Mouse (Mus musculus) hindlimb bud, embryonic 11.5 days (tissue): ENCODE data around the gene Slc35g3.

ENCODE experiments used
- DNase-seq: peaks from one replicate; pipeline ENCODE4 v3.0.0-alpha.2; 2012; ENCODE audit warnings: low read depth, low spot score; ENCODE audit errors: extremely low spot score

Slc35g3 gene

DNA sequence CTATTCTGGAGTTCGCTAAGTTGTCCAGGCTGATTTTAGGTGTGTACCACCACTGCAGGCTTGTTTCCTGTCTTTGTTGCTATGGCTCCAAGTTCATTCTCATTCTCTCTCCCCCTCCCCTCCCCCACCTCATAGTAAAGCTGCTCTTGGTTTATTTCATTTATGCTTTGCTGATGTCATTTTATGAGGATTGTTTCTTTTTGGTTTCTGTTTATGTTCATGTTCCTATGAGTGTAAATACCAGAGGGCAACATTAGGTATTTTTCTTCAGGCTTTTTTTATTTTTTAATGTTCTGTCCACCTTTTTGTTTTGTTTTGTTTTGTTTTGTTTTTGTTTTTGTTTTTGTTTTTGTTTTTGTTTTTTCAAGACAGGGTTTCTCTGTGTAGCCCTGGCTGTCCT, at the start of gene Slc35g3:
Slc35g3 (minus strand) TSS at position 101 of the 400 bp plus-strand sequence.
- no peak for DNase-seq

DNA sequence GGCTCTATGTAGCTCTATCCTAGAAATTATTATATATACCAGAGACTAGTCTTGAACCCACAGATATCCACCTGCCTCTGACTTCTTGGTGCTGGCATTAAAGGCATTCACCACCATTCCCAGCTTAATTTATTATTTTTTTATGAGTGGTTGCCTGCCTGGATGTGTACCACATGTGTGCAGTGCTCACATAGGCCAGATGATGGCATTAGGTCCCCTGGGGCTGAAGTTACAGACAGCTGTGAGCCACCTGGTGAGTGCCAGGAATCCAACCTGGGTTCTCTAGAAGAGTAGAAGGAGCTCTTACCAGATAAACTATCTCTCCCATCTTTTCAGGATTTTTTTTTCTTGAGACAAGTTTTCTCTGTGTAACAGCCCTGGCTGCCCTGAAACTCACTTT, 48.5 kb upstream of the Slc35g3 start:
- DNase-seq, result no peak

DNA sequence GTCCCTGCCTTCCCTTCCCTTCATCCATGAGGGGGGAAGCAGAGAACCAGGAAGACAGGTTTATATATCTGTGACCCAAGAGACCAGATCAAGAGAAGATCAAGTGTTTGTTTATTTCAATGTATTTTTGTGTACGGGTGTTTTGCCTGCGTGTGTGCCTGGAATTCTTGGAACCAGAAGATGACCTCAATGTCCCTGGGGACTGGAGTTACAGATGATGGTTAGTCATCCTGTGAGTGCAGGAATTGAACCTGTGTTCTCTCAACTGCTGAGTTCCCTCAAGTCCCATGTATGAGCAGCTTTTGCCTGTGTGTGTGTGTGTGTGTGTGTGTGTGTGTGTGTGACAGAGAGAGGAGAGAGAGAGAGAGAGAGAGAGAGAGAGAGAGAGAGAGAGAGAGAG, 45.9 kb upstream of the Slc35g3 start:
- no peak for DNase-seq

DNA sequence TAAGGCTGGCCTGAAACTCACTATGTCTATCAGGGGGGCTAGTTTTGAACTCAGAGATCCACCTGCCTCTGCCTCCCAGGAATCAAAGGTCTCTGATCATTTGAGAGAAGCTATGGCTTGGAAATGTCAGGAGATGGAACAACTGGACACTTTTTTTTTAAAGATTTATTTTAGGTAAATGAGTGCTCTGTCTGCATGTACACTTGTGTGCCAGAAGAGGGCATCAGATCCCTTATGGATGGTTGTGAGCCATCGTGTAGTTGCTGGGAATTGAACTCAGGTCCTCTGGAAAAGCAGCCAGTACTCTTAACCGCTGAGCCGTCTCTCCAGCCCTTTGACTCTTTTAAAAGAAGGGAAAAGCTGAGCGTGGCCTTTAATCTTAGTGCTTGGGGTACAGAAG, 44.6 kb upstream of the Slc35g3 start:
- DNase-seq, result no peak

DNA sequence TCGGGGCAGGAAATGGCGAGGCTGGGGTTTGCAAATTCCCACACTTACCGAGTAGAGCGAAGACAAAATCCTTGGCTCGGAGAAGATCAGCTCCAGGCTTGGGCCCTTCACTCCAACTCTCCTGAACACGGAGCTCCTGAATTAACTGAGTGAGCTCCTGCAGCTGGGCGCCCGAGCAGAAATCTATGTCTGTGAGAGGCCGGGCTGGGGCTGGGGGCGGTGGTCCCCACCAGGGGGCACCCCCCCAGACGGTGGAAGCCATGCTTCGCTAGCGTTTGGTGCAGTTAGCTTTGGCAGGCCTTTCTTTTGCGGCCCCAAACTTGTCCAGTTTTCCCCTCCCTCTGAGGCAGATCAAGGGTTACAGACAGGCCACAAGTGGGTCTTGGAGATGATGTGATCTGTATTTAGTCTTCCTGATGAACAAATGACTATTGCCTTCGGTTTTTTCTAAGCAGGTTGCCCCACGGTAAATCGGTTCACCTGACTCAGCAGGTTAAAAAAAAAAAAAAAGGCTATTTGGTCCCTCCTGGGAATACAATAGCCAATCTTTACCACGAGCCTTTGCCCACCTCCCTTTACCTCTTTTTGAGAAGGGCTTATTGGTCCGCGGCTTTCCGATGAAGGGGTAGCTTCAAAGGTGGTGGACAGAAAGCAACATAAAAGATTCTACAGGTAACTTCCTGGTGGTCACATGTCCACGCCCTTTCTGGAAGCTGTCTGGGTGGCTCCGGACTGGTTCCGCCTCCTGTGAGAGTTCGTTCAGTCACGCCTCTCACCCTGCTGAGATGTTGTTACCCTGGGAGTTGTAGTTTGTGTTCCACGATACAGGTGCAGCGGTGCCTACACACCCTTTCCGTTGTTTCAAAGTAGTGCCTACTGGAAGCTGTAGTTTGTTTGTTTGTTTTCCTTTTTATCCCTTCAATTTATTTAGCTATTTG, 43.5 kb upstream of the Slc35g3 start, which contains the start of gene Tmem102:
Tmem102 (minus strand) TSS at position 653 of the 938 bp plus-strand sequence.
- no peak for DNase-seq

DNA sequence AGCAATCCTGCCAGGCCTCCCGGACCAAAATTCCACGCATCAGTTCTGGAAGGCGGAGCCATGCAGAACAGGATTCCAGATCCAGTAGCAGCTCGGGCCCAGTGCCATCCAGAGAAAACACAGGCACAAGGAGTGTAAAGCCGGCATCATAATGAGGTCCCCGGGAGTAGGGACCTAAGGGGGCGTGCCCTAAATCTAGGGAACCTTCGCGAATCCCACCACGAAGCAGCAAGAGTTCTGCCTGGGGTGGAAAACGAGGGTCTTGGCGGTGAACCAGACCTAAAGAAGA, 42.8 kb upstream of the Slc35g3 start:
- no peak for DNase-seq

DNA sequence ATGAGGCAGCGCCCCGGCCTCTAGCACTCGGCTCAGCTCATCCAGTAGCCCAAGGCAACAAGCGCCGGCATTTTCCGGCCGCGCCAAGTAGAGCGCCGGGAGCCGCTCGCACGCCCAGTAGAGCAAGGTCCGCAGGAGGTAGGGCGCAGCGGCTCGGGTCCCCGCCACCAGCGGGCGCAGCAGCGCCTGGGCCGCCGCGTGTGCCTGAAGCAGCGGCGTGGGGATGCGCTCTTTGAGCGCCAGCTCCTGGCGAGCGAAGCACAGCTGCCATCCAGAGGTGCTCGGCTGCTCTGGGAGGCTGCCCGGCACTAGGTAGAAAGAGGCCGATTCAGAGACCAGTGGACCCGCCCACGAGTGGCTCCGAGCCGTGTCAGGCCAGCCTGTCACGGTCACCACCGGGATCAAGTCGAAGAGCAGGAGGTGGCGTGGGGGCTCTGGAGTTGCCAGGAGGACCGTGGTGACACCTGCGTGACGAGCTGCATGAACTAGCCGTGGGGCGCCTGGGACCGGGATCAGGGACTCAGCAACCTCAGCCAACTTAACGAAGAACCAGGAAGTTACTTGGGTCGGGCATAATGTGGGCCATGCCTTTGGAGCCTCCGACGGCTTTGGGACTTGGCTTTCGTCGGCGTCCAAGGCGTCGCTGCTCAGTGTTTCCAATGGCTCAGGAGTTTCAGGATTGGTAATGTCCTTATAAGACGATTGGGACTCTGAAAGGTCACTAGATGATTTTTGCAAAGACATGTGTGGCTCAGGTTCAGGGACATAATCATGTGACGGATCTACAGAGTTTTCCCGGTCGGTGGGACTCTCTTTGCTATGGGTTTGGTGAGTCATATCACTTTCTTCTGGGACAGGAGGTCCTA, 42.3 kb upstream of the Slc35g3 start:
- DNase-seq, result no peak

DNA sequence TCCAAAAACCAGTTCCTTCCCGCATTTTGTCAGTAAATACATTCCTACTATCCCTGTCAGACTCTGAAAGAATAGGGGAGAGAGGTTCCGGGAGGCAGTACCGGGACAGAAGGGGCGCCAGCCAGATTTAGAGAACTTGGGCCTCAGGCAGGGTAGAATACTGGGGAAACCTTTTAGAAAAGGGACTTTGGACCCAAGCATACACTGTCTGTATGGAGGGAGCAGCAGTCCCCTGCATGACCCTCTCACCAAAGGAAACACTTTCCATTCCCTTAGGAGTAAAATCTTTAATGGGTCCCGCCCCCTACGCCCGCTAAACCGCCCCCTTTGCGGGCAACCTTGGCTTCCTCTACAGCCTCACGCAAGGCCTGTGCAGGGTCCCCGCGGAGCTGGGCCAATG, 41.6 kb upstream of the Slc35g3 start:
- DNase-seq, result no peak

DNA sequence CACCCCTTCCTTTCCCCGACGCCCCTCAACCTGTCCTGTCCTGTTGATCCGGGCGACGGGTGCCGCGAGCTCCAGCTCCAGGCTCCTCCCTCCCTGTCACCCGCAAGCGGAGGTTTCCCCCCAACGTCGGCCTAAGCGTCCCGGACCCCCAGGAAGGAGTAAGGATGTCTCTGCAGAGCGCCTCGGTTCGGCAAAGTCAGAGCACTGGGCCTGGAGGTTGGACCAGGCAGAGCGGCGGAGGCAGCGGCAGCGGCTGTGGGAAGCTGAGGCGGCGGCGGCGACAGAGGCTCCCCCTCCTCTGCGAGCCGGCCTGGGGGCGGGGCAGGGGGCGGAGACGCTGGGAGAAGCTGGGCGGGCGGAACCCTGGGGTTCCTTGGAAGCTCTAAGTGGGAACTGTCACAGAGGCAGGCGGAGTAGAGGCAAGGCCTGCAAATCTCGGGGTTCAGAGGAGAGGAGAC, 40.9 kb upstream of the Slc35g3 start:
- DNase-seq, result no peak

DNA sequence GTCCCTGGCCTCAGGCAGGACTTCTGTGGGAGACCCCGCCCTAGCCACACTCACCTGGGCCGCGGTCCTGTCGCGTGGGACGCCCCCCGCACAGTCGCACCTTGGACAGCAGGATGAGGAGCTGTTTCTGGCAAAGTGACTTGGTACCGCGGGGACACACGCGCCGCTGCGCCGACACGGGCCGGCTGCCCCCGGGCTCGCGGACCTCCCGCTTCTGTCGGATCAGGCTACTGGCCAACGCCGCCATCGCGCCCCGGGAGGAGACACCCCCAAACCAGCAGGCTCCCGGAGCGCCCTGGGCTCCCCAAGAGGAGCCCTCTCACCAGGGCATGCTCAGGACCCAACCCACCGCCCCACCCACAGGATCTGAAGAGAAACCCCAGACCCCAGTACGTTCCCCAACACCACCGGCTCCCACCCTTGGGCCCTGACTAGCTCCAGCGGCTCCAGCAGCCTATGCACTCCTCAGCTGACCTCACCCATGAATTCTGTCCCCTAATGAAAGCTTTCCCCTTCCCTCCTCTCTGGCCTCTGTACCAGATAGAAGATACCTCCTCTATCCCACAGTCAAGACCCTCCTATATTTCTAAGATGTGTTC, 39.7 kb upstream of the Slc35g3 start, which contains the start of gene Fgf11:
Fgf11 (minus strand) TSS at position 479 of the 599 bp plus-strand sequence.
- no peak for DNase-seq

DNA sequence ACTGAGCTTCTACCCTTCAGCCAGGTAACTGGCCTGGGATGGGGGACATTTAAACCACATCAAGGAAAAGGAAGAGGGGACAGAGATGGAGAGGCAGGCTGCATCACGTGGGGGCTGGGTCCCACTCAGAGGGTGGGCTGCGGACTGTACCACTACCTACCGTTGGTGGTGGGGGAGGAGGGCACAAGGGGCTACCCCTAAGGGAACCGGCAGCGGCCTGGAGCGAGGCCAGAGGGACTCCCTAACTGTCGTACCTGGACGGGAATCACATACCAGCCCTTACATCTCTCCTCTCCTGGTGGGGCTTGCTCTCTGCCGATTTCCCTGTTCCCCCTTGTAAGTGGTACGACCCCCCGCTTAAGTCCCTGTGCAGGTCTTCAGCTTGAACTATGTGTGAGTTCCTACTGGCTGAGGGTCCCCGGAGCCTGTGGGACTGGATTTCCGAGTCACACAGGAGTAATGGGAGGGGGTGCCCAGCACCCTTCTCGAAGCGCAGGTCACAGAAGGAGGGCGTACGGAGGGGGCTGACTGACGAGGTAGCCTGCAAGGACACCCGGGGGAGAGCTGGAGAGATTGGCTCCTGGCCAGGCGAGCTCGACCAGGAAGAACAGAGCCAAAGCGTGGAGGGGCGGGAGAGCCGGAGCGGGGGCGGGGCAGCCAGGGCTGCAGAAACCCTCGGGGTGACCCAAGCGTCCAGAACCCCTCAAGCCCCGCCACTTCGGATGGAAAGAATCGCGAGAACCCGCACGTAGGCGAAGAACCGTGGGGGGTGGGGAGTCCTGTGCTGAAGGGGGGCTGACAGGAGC, 38.8 kb upstream of the Slc35g3 start:
- DNase-seq, result peak; percentile 61

DNA sequence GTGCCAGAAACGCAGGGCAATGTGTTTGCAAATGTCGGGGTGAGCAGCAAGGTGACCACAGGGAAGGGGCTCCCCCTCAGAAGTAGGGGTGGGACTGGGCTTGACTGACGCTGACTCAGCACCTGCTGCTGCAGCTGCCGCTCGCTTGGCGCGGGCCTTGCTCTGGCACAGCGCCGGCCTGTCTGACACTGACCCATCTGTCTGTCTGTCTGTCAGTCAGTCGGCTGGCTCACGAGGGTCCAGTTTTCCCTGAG, 38.3 kb upstream of the Slc35g3 start:
- no peak for DNase-seq

DNA sequence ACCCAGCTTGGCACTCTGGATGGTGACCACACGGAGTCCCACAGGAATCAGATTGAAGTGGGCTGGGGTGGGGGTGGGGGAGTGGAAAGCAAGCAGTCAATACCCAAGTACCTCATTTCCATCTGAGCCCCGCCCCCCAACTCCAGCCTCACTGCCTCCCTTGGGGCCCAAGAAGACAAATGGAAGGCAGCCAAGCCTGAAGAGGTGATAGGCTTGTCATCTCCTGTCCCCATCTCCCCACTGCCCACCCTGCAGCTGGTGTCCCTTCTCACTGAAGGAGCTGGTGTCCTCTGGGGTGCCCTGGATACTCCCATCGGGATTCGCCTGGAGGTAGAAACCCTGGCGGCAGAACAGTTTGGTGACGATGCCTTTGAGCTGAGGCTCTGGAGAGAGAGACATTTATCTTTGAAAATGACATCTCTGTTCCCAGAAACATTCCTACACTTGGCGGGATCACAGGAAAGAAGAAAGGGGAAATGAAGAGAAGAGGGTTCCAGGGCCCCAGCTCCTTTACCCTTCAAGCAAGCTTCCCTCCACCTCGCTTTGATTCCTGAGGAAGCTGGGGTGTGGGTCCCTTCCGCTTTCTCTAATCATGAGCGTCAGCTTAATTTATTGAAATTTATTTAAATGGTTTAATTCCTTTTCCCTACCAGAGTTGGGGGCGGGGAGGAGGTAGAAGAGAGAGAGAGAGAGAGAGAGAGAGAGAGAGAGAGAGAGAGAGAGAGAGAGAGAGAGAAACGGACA, 37.8 kb upstream of the Slc35g3 start:
- DNase-seq, result no peak

DNA sequence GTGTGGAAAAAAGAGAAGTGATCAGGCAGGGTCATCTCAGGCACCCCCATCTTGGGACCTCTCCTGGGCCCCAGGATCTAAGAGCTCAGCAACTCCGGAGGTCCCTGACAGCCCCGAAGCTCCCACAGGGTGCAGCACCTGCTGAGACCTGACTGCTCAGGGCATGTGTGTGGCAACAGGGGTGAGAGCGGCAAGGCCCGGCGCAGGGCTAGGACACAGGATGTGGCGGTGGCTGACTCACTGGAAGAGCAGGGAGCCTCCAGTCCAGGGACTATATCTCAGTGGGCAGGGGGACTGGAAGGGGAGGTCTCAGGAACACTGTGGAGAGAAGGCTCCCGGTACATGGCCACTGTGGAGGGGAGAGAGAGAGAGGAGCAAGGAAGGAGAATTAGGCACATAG, 36.2 kb upstream of the Slc35g3 start:
- no peak for DNase-seq

DNA sequence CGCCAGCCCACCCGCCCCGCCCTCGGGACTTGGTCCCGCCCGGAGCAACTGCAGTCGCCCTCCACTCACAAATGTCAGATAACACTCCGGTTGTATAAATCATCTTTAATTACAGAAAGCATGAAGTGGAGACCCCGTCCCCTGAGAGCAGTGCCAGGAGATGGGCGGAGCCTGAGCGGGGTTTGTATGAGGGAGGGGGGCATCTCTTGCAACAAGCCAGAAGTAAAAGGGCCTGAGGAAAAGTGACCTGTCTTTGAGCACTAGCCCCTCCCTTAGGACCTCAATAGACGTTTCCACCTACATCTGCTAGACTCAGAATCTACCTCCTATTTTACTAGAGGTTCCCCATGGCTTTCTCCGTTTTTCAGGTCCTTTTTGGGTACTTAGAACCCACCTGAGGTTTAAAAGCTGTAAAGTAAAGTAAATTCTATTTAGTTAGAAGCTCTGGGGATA, 34.2 kb upstream of the Slc35g3 start:
- no peak for DNase-seq

DNA sequence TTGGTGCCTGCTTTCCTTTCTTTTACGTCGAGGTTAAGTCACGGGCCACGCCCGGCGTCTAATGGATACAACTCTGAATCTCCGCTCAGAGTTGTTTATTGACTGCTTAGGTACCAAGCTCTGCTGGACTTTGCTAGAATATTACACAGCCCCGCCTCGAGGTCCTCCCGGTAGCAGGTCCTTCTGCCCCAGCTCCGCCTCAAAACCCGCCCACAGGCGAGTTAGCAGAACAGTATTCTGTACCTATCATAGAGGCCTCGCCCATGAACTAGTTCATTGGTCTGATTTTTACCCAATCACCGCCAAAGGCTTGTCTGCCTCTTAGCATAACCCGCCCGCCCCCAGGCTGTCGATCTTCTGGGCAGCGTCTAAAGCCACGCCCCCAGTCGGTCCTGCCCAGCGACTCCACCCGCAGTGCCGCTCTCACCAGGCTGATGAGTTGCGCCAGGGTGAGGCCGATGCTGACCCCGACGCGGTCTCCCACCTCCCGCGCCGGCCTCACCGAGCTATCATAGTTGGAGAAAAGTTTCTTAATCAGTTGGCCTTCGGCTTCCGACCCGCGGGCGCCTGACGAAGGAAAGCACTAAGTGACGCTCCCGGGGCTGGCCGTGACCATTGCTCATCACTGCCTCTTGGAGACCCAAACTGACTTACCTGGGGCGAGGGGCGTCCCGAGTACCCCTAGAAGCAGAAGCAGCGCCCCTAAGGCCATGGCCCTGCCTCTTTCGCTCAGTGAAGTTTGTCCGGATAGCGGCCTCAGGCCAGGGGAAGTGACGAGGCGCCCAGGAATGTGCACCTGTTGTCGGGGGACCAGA, 33.6 kb upstream of the Slc35g3 start, which contains the start of gene Chrnb1:
Chrnb1 (minus strand) TSS at position 776 of the 815 bp plus-strand sequence.
- DNase-seq, result peak; percentile 61

DNA sequence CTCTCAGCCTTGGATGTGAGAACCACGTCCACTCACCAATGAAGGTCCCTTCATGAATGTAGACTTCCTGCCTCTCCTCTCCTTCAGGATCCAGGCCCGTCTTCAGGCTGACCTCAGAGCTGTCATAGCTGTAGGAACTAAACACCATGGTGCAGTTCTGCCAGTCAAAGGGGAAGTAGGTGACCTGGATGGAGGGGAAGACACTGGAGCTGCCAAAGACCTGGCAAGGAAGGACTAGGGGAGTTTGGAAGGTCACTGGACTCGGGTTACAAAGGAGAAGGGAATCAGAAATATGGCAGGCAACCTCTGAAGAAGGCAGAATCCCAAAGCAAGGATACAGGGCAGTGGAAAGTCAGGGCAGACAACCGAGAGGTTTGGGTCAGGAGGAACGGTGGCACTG, 31.7 kb upstream of the Slc35g3 start:
- no peak for DNase-seq

DNA sequence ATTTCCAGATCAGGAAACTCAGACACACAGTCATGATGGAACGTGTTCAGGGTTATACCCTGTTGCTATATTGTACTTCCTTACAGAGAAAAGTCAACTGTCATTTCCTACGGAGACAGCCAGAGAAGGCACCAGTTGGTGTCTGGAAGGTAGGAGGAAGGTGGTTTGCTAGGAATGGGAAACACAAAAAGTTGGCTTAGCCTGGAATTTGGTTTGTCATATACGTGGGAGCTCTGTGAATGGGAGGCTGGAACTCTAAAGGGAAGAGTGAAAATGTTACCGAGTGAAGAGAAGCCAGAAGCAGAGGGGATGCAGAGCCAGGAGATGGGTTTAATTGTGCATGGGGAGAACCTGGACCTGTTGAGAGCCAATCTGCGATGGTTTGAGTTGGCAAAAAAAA, 29.7 kb upstream of the Slc35g3 start:
- no peak for DNase-seq

DNA sequence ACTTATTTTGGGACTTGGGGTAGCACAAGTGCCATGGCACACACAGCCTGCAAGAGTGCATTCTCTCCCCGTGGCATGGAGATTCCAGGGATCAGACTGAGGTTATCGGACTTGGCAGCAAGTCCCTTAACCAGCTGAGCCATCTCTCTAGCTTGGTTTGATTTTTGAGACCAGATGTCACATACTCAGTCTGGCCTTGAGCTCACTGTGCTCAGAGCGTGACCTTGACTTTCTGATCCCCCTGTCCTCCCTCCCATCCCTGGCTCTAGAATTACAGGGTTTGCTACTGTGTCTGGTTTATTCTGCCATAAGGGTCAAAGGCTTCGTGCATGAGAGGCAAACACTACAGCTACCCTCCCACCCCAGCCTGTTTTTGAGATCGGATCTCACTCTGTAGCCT, 27.7 kb upstream of the Slc35g3 start:
- DNase-seq, result no peak
